Mouse (Mus musculus) bone marrow macrophage, adult 2 months (primary cell): Measurements from ENCODE around the gene Kdm8.

Experiments
- CTCF ChIP-seq: IDR thresholded peaks from 2 replicates; pipeline ENCODE4 v1.5.1; 2012; ENCODE audit warnings: low read depth, mild to moderate bottlenecking, low read length, moderate library complexity
- POLR2A ChIP-seq: IDR thresholded peaks from 2 replicates; pipeline ENCODE4 v1.6.1; 2012; ENCODE audit warnings: mild to moderate bottlenecking, low read depth, low read length, borderline replicate concordance

DNA sequence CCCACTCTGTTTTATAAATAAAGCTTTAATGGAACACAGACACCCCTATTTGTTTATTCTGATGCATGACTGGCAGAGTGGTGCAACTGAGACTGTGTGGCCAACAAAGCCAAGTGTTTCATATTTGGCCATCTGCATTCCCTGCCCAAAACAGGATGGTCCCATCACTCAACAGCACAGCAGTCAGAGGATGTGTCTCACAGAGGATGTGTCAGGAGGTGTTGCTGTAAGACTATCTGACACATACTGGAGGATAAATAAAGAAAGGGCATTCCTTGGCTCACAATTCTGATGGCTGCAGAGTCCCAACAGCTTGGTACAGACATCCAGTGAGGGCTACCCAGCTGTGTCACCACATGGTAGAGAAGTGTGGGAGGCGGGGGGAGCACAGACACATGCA, 6.2 kb downstream of the Kdm8 start:
- TF ChIP-seq CTCF = no peak
- no peak for TF ChIP-seq POLR2A
